Mouse (Mus musculus): ENCODE data around the gene Susd1.

Gene Susd1

DNA sequence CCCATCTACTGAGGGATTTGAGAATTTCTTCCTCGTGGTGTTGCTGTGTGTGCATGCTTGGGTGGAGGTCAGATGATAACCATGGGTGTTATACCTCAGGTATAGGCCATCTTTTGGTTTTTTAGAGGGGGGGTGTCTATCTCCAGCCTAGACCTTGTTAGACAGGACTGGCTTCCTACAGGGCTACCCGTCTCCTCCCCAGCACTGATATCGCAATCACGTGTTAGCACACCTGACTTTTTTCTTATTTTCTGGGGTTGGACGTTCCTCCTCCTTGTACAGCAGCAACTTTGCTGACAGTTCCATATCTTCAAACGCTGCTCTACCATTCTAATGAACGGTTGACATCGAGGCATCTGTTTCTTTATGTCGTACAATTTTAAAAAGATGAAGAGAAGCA lies 160.5 kb downstream of the Susd1 start:
- no peak for DNase-seq

GRCm38 (mm10) chr4:59275956-59276355 lies 162.5 kb downstream of the Susd1 start:
- no peak for DNase-seq

DNA sequence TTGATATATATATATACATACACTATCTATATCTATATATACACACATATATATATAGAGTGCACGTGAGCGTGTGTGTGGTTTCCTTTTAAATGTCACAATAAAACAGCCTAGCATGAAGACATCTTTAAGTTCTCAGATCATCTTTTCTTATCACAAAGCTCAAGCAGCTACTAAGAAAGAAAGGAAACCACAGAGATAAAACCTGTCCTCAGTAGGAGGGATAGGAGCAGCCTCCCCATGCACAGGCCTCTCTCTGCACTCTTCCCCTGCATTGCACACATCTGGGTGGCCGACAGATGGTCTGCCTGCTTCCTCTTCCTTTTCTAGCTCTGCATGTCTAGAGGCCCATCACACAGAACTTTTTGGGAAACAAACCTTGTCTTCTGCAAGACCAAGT lies 162.9 kb downstream of the Susd1 start:
- DNase-seq: no peak

DNA sequence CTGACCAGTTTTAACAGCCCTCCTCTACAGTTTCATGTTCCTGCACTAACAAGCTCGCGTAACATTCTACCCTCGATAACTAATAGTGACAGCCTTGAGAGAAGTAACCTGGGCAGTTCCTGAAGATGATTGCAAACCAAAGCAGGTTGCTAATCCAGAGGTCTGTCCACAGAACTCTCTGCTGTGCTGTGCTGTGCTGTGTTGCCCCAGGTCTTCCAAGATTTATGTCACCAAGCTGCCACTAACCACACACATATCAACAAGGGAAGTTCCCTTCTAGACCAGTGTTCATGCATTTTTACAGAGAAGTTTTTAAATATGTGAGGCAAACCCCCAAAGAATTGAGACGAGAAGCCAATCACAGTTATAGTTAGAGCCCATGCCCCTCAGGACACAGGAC lies 164.3 kb downstream of the Susd1 start:
- DNase-seq: no peak

GRCm38 (mm10) chr4:59273342-59273741 lies 165.1 kb downstream of the Susd1 start:
- peak; percentile 53 for DNase-seq

GRCm38 (mm10) chr4:59265631-59266030 lies 172.8 kb downstream of the Susd1 start:
- DNase-seq: no peak

GRCm38 (mm10) chr4:59265182-59265581 lies 173.3 kb downstream of the Susd1 start:
- no peak for DNase-seq
